Mouse (Mus musculus) C2C12 (cell line): ENCODE measurements at regions not wholly inside any gene's neighbourhood (a gene's known extent, or its start where the extent isn't known, plus 50 kb on each side); places are given as distances from the start of the nearest gene placed in this dataset.

Source experiments
- CTCF ChIP-seq: IDR thresholded peaks from one replicate; pipeline ENCODE4 v1.5.1; 2011; ENCODE audit not compliant: control insufficient read depth, insufficient read depth, insufficient read length
- MAX ChIP-seq: IDR thresholded peaks from one replicate; pipeline ENCODE4 v1.6.1; 2011; ENCODE audit warnings: mild to moderate bottlenecking, control low read depth
- MYOG ChIP-seq: IDR thresholded peaks from one replicate; pipeline ENCODE4 v1.6.1; 2011; ENCODE audit not compliant: control insufficient read depth, insufficient read length; ENCODE audit errors: extremely low read depth
- USF1 ChIP-seq: IDR thresholded peaks from one replicate; pipeline ENCODE4 v1.6.1; 2011; ENCODE audit warnings: low read depth, mild to moderate bottlenecking, control low read depth, moderate library complexity

DNA sequence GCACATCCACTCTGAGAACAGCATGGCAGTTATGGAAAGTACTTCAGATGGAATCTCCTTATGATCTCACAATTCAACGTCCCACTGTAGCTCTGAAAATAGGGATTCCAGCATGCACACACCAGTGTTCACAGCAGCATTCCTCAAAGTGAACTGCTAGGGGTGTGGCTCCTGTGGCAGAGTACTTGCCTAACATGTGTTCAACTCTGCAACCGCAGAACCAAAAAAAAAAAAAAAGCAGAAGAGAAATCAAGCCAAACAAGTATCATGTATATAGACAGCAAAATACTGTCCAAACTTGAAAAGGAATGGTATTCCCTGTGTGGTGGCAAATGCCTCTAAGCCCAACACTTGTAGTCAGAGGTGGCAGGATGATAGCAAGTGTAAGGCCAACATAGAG is 77.0 kb downstream of the Qdpr start:
- TF ChIP-seq CTCF (no peak), MAX (no peak), USF1 (no peak), MYOG (no peak)
